Mouse (Mus musculus) cerebellum, adult 2 months (tissue): ENCODE measurements around the gene Dzip1.

Experiments
- CTCF ChIP-seq: fragments of 200-500 bp; IDR thresholded peaks from 2 replicates; pipeline ENCODE4 v1.5.1; 2011; ENCODE audit warnings: low read depth, mild to moderate bottlenecking, control low read depth, low read length, moderate library complexity, borderline replicate concordance; ENCODE audit not compliant: insufficient read depth
- POLR2A ChIP-seq: fragments of 200-500 bp; IDR thresholded peaks from 2 replicates; pipeline ENCODE4 v1.6.1; 2011; ENCODE audit warnings: low read length, control low read depth, borderline replicate concordance; ENCODE audit not compliant: insufficient read depth

DNA sequence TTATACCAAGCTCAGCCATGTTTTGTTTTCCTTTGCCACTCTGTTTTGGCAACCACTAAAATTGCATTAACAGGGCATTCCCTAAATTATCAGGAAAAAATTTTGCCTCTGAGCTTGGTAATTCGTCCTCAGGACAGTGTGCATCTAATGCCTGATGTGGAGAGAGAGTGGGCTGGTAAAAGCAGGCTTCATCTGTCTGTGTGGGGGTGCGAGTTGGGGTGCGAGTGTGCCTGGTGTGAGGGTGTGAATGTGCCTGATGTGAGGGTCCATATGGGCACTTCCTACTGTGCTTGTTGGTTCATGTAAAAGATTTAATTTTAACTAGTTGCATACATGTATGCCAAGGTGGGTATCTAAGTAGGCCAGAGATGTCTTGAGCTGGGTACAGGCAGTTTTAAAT is 21.9 kb downstream of the Dzip1 start:
- TF ChIP-seq CTCF (no peak), POLR2A (no peak)
